Mouse (Mus musculus) layer of hippocampus, adult 2 months (tissue): ENCODE data around the gene Gas7. TPM values are rescaled to one million over a fixed set of nuclear protein-coding genes. Genes with fewer than 3 reads are reported as not detected.

Experiments
- DNase-seq, 2 experiments: peaks; one replicate each; pipeline ENCODE4 v3.0.0; 2022; ENCODE audit warnings: low spot score in 2 of 2
- H3K27ac ChIP-seq: fragments of 200-600 bp; 2 replicates; pipeline ENCODE4 v1.8.1; 2022
- H3K4me3 ChIP-seq: fragments of 200-600 bp; 2 replicates; pipeline ENCODE4 v1.8.1; 2022; ENCODE audit warnings: mild to moderate bottlenecking
- CTCF ChIP-seq: fragments of 200-600 bp; conservative IDR thresholded peaks from 2 replicates; pipeline ENCODE4 v1.8.1; 2022; ENCODE audit warnings: antibody characterized with exemption, mild to moderate bottlenecking, moderate library complexity
- total RNA-seq, 2 experiments: library from RNA; stranded (reverse); gene quantifications; 2 replicates each; pipeline ENCODE4 v1.2.3; 2021

Gas7 gene
- total RNA-seq, 2 experiments from 2014 or later: 453 to 462 TPM

DNA sequence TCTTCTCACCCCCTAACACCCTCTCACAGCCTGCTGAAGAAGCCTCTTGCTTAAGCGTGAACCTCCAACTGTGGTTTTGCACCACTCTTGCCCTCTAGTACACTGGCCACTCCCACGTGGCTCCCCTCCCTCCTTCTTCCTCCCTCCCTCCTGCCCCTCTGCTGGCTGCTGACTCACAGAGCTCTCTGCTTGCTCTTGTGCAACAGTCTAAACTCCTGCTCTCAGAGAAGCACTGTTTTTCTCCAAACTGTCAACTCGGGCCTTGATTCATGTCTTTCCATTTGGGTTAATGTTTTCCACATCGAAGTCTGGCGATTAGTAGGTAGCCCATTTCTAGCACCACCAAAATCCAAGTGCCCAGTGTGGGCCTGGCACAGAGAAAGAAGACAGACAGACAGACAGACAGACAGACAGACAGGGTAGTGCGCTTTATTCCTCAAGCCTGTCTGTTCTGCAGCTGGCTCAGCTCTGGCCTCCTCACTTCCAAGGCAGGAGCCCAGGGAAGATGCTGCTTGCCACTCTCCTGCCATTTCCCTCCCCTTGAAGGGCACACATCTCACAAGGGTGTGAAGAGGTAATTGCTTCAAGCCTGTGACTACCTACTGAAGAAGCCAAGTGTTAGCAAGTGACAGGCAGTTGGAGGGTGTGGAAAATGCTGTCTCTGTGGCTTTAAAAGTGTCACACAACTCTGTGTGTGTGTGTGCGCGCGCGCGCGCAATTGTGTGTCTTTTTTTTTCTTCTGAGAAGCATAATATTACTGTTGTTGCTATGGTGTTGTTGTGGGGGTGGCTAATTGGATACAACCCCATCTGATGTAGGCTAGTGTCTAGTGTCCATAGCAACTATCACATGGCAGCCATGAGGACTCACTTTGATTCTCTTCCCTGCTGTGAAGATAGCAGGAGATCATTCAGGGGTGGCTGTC is 71.6 kb downstream of the Gas7 start:
- peak; percentile 63 to 86 for DNase-seq
- Histone ChIP-seq H3K27ac (peak overlapping the region; percentile 89), H3K4me3 (no peak overlapping the region)
- 0 out of 2 replicates have a peak, but pooled peaks have one; percentile 7 for TF ChIP-seq CTCF

GRCm38 (mm10) chr11:67531286-67531685 is 76.0 kb downstream of the Gas7 start:
- TF ChIP-seq CTCF: no peak
- no peak overlapping the region for H3K27ac ChIP-seq
- no peak overlapping the region for H3K4me3 ChIP-seq
- no peak for DNase-seq

DNA sequence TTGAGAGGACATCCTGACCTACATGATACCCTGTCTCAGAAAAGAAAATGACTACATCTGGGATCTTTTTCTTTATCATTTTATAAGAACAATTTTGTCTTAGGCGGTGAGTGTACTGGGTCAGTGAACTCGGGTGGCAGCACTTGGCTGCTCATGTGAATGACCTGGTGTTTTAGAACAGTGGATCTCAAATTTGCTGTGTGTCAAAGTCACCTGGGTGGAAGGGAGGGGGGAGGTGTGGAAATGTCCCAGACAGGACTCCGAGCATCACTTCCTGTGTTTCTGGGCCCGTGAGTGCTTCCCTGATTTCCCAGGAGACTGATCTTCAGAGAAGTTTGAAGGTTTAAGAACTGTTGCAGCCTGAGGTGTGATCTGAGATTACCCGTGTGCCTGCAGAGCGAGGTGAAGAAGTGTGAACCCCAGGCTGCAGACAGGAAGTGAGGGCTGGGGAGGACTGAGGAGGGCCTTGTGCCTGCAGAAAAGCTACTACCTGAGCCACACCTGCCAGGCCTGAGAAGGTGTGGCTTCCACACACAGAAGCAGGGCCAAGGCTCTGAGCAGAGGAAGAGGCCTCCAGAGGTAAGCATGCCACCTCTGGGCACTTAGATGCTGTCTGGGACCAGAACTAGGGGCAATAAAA is 76.8 kb downstream of the Gas7 start:
- no peak for DNase-seq
- Histone ChIP-seq H3K4me3 (no peak overlapping the region), H3K27ac (no peak overlapping the region)
- TF ChIP-seq CTCF: no peak

DNA sequence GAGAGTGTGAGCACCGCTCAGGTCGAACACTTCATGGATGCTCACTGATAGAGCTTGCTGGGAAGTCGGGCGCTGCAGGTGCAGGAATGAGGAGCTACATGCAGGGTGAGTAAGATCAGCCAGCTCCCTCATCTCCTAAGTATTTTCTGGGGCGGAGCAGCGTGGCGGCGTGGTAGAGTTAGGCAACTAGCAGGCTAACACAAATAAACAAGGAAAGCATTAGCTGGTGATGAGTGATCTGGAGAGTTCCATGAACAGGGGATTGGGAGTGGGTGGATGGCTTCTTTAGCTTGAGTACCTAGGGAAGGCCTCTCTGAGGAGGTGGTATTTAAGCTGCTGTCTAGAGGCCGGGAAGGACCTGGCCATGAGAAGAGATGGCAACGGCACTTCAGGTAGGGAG is 77.5 kb downstream of the Gas7 start:
- TF ChIP-seq CTCF: no peak
- Histone ChIP-seq H3K4me3 (no peak overlapping the region), H3K27ac (no peak overlapping the region)
- no peak for DNase-seq

- H3K27ac ChIP-seq: no peak overlapping the region
- H3K4me3 ChIP-seq: no peak overlapping the region
- DNase-seq: no peak
- TF ChIP-seq CTCF: no peak
These were observed 77.9 kb downstream of the Gas7 start for GRCm38 (mm10) chr11:67533151-67533550.

GRCm38 (mm10) chr11:67535703-67536102 is 80.5 kb downstream of the Gas7 start:
- DNase-seq: no peak
- no peak overlapping the region for H3K4me3 ChIP-seq
- no peak for TF ChIP-seq CTCF
- no peak overlapping the region for H3K27ac ChIP-seq

DNA sequence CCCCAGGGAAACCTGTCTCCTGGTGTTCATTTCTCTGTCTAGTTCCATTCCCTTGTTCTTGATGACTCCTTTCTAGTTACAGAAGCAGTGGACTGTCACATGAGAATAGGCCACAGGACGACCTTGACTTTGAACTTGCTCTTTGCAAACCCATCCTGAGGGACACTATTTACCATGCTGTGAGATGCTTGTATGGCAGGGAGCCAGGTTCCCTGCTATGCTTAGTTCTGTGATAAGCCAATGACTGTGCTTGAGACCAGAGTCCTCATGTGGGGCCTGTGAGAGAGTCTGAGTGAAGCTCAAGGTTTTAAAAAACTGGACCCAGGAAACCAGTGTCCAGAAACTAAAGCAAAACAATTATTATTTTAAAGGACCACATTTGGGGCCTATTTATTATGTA is 81.2 kb downstream of the Gas7 start:
- no peak for TF ChIP-seq CTCF
- no peak overlapping the region for H3K27ac ChIP-seq
- H3K4me3 ChIP-seq: no peak overlapping the region
- no peak for DNase-seq

DNA sequence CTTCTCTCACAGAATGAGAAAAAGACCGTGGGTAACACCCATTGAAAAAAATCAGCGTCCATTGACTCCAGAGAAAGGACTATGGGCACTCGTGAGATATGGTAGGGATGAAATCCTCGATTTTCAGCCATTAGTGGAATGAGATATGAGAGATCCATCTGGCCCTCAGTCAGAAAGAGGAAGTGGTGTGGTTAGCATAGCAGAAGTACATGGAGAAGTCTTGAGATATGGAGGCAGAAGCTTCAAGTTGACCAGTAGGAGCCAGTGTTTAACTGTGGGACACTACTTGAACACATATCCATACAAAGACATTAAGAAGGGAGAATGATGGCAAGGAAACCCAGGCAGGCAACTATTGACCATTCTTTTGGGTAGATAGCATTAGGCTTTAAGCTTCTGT is 82.1 kb downstream of the Gas7 start:
- H3K4me3 ChIP-seq: no peak overlapping the region
- H3K27ac ChIP-seq: no peak overlapping the region
- peak; percentile 34 for TF ChIP-seq CTCF

GRCm38 (mm10) chr11:67538557-67538956 is 83.3 kb downstream of the Gas7 start:
- Histone ChIP-seq H3K27ac (no peak overlapping the region), H3K4me3 (no peak overlapping the region)
- no peak for TF ChIP-seq CTCF
- DNase-seq: no peak

More for the DNA sequence above, 82.1 kb downstream of the Gas7 start:
- DNase-seq: no peak

DNA sequence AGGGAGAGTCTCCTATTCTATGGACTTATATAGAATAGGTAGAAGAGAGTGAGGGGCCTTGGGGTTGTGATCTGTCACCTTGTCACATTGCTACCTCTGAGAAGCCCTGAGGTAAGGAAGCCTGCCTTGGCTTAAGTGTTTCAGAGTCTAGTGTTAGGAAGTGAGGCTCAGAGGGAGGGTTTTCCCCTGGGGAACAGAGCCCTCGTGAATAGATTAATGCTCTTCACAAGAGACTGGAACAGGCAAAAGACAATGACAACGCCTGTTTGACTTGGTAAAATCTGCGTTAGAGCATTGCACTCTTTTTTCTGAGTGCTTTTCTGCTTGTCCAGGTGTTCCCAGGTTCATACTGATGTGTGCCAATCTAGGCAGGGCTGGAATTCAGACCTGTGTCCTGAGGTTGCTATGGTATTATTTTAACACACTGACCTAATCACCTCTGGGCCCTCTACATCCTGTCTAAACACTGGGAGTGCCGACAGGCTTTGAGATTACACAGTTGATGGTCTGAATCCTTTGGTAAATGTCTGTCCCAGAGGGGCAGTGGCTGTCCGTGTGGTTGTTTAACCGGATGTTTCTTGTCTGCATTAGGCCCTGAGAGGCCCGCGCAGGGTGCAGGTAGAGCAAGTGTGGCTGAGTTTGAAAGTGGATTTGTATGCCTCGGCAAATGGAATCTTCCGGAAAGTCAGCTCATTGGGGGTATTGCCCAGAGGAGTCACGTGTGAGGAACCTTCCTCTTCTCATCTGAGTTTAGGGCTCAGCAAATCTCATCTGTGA is 89.6 kb downstream of the Gas7 start:
- peak overlapping the region; percentile 51; the same call in 1 of the 2 replicates for H3K27ac ChIP-seq
- H3K4me3 ChIP-seq: no peak overlapping the region
- no peak for TF ChIP-seq CTCF

DNA sequence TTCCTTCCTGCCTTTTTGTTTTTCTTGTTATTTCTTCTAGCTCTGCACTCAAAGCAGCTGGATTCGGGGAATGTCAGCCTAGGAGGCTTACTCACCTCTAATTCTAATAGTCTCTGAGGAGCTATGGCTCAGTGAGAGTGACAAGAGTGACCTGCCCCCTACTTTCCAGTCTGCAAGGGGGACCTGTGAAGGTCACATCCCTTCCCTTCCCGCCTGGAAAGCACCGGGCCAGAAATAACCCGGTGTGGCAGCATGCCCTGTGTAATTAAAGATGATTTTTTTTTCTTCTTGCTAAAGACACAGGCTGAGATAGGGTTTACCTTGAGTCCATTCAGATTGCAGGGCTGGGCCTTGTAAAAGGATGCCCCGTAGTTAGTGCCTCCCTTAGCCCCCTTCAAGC is 91.3 kb downstream of the Gas7 start:
- Histone ChIP-seq H3K4me3 (no peak overlapping the region), H3K27ac (no peak overlapping the region)
- TF ChIP-seq CTCF: no peak
- DNase-seq: no peak

More for the DNA sequence above, 89.6 kb downstream of the Gas7 start:
- DNase-seq: no peak

- no peak for TF ChIP-seq CTCF
- H3K4me3 ChIP-seq: no peak overlapping the region
- no peak overlapping the region for H3K27ac ChIP-seq
- no peak for DNase-seq
These were observed 94.1 kb downstream of the Gas7 start for GRCm38 (mm10) chr11:67549306-67549705.
